Comparison of ENCODE assay signal across 8 mouse cellular contexts in the genomic region with DNA sequence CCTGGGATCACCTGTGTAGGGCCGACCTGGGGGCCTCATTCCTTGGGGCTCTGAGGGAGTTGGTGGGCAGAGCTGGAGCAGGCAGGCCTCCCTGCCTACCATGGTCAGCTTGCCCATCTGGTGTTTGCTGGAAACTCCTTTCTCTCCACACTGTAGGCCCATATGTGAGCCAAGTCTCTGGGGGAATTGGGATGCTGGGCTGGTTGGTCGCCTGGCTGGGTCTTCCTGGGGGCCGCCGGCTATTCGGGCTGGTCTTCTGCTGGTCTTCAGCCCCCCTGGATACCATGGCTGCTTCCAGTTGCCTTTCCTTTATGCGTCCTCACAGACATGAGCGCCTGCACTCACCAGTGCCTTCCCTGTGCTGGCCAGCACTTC.
DNase-seq lines count a peak whose midpoint lies in the region; ATAC-seq lines count a peak whose summit lies in the region.
"Had no signal": no experiment of that assay in that cellular context is flagged by ENCODE, and none has a peak within 500 bp of the region (broad histone marks: within the 10 kb centered on the region; RNA-seq: fewer than 3 reads in every experiment).

No protein-coding gene starts in this region.

- peak; percentile 8; the same call in 1 of the 2 replicates for ATAC-seq in neural tube, embryonic 11.5 days (ENCODE audit: insufficient read depth, low FRiP score, low TSS enrichment)
- ATAC-seq in hindbrain, embryonic 11.5 days (ENCODE audit: low FRiP score), result no peak
- peak; percentile 16; the same call in 1 of the 2 replicates for ATAC-seq in midbrain, embryonic 13.5 days
- ATAC-seq: activated CD4-positive, CD25-positive, alpha-beta regulatory T cell, adult 4 months had no signal

- no peak overlapping the region for H3K4me3 ChIP-seq in neural tube, embryonic 11.5 days (ENCODE audit: low read depth, low read length)
- no peak overlapping the region for H3K4me3 ChIP-seq in hindbrain, embryonic 11.5 days (ENCODE audit: low read depth, low read length)
- H3K4me3 ChIP-seq in midbrain, embryonic 13.5 days (replicated peaks), result no peak overlapping the region

- H3K9me3 ChIP-seq in neural tube, embryonic 11.5 days (ENCODE audit: control insufficient read depth, low read length), result no peaks in the 10 kb centered on the region
- no peaks in the 10 kb centered on the region for H3K9me3 ChIP-seq in hindbrain, embryonic 11.5 days (ENCODE audit: control insufficient read depth, low read length)
- no peaks in the 10 kb centered on the region for H3K9me3 ChIP-seq in midbrain, embryonic 13.5 days

- no peak for DNase-seq in neural tube, embryonic 11.5 days (ENCODE audit: low spot score)
- DNase-seq in neural tube, embryonic 10.5 days (ENCODE audit: extremely low spot score, low spot score), result no peak
- peak; percentile 51 for DNase-seq in hindbrain, embryonic 11.5 days (ENCODE audit: low spot score)
- no peak for DNase-seq in left cerebral cortex, adult 9 months (ENCODE audit: low spot score in 2 of 2)
- DNase-seq in heart, postnatal 36 days, result no peak
- no peak for DNase-seq in ovary, postnatal 10 days (ENCODE audit: low spot score)

- no peaks in the 10 kb centered on the region for H3K36me3 ChIP-seq in neural tube, embryonic 11.5 days (ENCODE audit: control insufficient read depth, insufficient read depth, low read length)
- H3K36me3 ChIP-seq in hindbrain, embryonic 11.5 days (ENCODE audit: control insufficient read depth, insufficient read depth, low read length), result no peaks in the 10 kb centered on the region
- H3K36me3 ChIP-seq in midbrain, embryonic 13.5 days, result no peaks in the 10 kb centered on the region

- WGBS in neural tube, embryonic 11.5 days, result 57% methylated on average over 7 of the region's 7 CpGs
- WGBS in hindbrain, embryonic 11.5 days, result 38% methylated on average over 7 of the region's 7 CpGs
- WGBS in midbrain, embryonic 13.5 days, result 32% methylated on average over 7 of the region's 7 CpGs

- no peak overlapping the region for H3K9ac ChIP-seq in neural tube, embryonic 11.5 days (ENCODE audit: low read length)
- peak overlapping the region; percentile 12; the same call in 1 of the 2 replicates for H3K9ac ChIP-seq in hindbrain, embryonic 11.5 days (ENCODE audit: low read depth, low read length)
- H3K9ac ChIP-seq in midbrain, embryonic 13.5 days (replicated peaks), result peak overlapping the region; percentile 46

- H3K4me2 ChIP-seq in neural tube, embryonic 11.5 days (ENCODE audit: low read depth), result 0 out of 2 replicates have a peak overlapping the region, but pooled peaks have one; percentile 6
- no peak overlapping the region; the same call in 1 of the 2 replicates for H3K4me2 ChIP-seq in hindbrain, embryonic 11.5 days (replicated peaks; ENCODE audit: low read depth, low read length)
- H3K4me2 ChIP-seq in midbrain, embryonic 13.5 days (replicated peaks), result peak overlapping the region; percentile 38

- intact Hi-C loops in heart, postnatal 36 days (cut with DNase I), result loop anchor here (2.0 kb wide), 1 partner anchor 25 kb away; no protein-coding TSS in a partner anchor

- H3K27me3 ChIP-seq in neural tube, embryonic 11.5 days (ENCODE audit: control insufficient read depth, insufficient read depth, low read length), result no peaks in the 10 kb centered on the region
- H3K27me3 ChIP-seq in hindbrain, embryonic 11.5 days (ENCODE audit: control insufficient read depth, insufficient read depth, low read length), result no peaks in the 10 kb centered on the region
- H3K27me3 ChIP-seq in midbrain, embryonic 13.5 days, result no peaks in the 10 kb centered on the region

- peak overlapping the region; percentile 67 for H3K27ac ChIP-seq in neural tube, embryonic 11.5 days (ENCODE audit: low read depth, low read length)
- peak overlapping the region; percentile 93 for H3K27ac ChIP-seq in hindbrain, embryonic 11.5 days (ENCODE audit: low read depth, low read length)
- peak overlapping the region; percentile 93 for H3K27ac ChIP-seq in midbrain, embryonic 13.5 days

- peaks cover 79% of the 10 kb centered on the region for H3K4me1 ChIP-seq in neural tube, embryonic 11.5 days (ENCODE audit: control insufficient read depth, insufficient read depth, low read length)
- peaks cover 55% of the 10 kb centered on the region for H3K4me1 ChIP-seq in hindbrain, embryonic 11.5 days (replicated peaks; ENCODE audit: control insufficient read depth, insufficient read depth, low read length)
- H3K4me1 ChIP-seq in midbrain, embryonic 13.5 days (replicated peaks), result peaks cover 100% of the 10 kb centered on the region
